Mouse (Mus musculus): Measurements from ENCODE around the gene Bcat1. TPM values are rescaled to one million over a fixed set of nuclear protein-coding genes. Genes with fewer than 3 reads are reported as not detected.
A peak's percentile ranks its signal among the peaks of the same experiment; 100 is the strongest.

Bcat1 gene
- total and polyA plus RNA-seq, 3 experiments: 0.37 to 1.0 (median 0.86) TPM

DNA sequence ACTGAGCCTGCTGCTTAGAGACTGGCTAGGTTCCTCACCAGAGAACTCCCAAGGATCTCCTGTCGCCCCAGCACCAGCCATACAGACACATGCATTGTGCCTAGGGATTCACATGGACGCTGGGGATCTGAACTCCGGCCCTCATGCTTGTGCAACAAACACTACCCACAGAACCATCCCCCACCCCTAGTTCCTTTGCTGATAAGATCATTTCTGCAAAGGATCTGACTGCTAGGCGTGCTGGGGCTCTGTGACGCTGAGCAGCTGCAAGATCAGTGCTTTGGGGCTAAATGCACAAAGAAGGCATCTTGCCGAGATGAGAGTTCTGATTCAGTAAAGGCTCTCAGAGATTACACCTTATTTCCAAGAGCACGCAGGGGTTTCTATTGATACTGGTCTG lies 88.8 kb downstream of the Bcat1 start:
- no peak overlapping the region for H3K4me3 ChIP-seq
- 65% methylated on average over 7 of the region's 7 CpGs for WGBS
- intact Hi-C loops (cut with DNase I): no loop called here
- no peak overlapping the region for H3K9ac ChIP-seq (ENCODE audit: low read depth, low read length)
- no peaks in the 10 kb centered on the region for H3K27me3 ChIP-seq (ENCODE audit: control insufficient read depth, insufficient read depth, low read length)
- H3K36me3 ChIP-seq (ENCODE audit: control insufficient read depth, insufficient read depth, low read length): no peaks in the 10 kb centered on the region
- H3K79me2 ChIP-seq (replicated peaks; ENCODE audit: control insufficient read depth, insufficient read depth, low read length): no peaks in the 10 kb centered on the region
- H3K27ac ChIP-seq: no peak overlapping the region
- TF ChIP-seq EP300 (IDR thresholded peaks at IDR 0.05; ENCODE audit: insufficient read depth, low read depth, low read length) (no peak), CTCF (IDR thresholded peaks at IDR 0.05) (no peak), POLR2A (IDR thresholded peaks at IDR 0.05; ENCODE audit: insufficient read depth, low read depth, low read length) (no peak)
- no peak for DNase-seq
- no peaks in the 10 kb centered on the region for H3K4me1 ChIP-seq (ENCODE audit: control insufficient read depth, insufficient read depth, low read length)

DNA sequence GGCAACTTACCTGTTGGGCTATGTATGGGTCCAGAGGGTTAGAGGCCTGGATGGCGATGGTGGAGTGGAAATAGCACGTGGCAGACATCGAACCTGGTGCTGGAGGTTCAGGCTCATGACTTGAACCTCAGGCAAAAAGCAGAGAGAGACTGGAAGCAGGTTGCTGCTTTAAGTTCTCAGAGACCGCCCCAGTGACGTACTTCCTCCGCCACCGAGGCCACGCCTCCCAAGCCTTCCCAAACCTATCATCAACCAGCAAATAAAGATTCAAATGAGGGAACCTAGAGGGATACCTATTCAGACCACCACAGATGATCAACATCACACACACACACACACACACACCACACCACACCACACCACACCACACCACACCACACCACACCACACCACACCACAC lies 91.8 kb downstream of the Bcat1 start:
- DNase-seq: no peak
- no peaks in the 10 kb centered on the region for H3K4me1 ChIP-seq (ENCODE audit: control insufficient read depth, insufficient read depth, low read length)
- intact Hi-C loops (cut with DNase I): no loop called here
- H3K9ac ChIP-seq (ENCODE audit: low read depth, low read length): no peak overlapping the region
- no peaks in the 10 kb centered on the region for H3K79me2 ChIP-seq (replicated peaks; ENCODE audit: control insufficient read depth, insufficient read depth, low read length)
- WGBS: 92% methylated on average over 8 of the region's 8 CpGs
- no peaks in the 10 kb centered on the region for H3K27me3 ChIP-seq (ENCODE audit: control insufficient read depth, insufficient read depth, low read length)
- no peak overlapping the region for H3K27ac ChIP-seq
- TF ChIP-seq CTCF (IDR thresholded peaks at IDR 0.05) (no peak), EP300 (IDR thresholded peaks at IDR 0.05; ENCODE audit: insufficient read depth, low read depth, low read length) (no peak), POLR2A (IDR thresholded peaks at IDR 0.05; ENCODE audit: insufficient read depth, low read depth, low read length) (no peak)
- no peak overlapping the region for H3K4me3 ChIP-seq
- H3K36me3 ChIP-seq (ENCODE audit: control insufficient read depth, insufficient read depth, low read length): no peaks in the 10 kb centered on the region

DNA sequence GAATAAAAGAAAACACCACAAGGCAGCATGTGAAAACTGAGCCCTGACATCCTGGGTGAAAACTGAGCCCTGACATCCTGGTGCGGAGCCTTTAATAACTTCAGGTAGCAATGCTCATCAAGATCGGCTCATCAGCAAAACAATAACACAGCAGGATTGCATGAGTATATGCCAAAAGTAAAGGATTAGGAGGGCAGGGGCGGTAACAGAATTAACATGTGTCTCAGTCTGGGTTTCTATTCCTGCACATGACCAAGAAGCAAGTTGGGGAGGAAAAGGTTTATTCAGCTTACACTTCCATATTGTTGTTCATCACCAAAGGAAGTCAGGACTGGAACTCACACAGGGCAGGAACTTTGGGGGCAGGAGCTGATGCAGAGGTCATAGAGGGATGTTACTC lies 93.9 kb downstream of the Bcat1 start:
- no peak overlapping the region for H3K27ac ChIP-seq
- no peak overlapping the region for H3K4me3 ChIP-seq
- H3K27me3 ChIP-seq (ENCODE audit: control insufficient read depth, insufficient read depth, low read length): no peaks in the 10 kb centered on the region
- WGBS: 92% methylated on average over 3 of the region's 3 CpGs
- no peaks in the 10 kb centered on the region for H3K4me1 ChIP-seq (ENCODE audit: control insufficient read depth, insufficient read depth, low read length)
- no peaks in the 10 kb centered on the region for H3K79me2 ChIP-seq (replicated peaks; ENCODE audit: control insufficient read depth, insufficient read depth, low read length)
- H3K36me3 ChIP-seq (ENCODE audit: control insufficient read depth, insufficient read depth, low read length): no peaks in the 10 kb centered on the region
- intact Hi-C loops (cut with DNase I): no loop called here
- DNase-seq: no peak
- no peak for TF ChIP-seq POLR2A (IDR thresholded peaks at IDR 0.05; ENCODE audit: insufficient read depth, low read depth, low read length)
- no peak for TF ChIP-seq CTCF (IDR thresholded peaks at IDR 0.05)
- TF ChIP-seq EP300 (IDR thresholded peaks at IDR 0.05; ENCODE audit: insufficient read depth, low read depth, low read length): no peak
- H3K9ac ChIP-seq (ENCODE audit: low read depth, low read length): no peak overlapping the region

- no peaks in the 10 kb centered on the region for H3K27me3 ChIP-seq (ENCODE audit: control insufficient read depth, insufficient read depth, low read length)
- no peak overlapping the region for H3K27ac ChIP-seq
- 72% methylated on average over 8 of the region's 8 CpGs for WGBS
- no peak for DNase-seq
- no peak overlapping the region for H3K9ac ChIP-seq (ENCODE audit: low read depth, low read length)
- intact Hi-C loops (cut with DNase I): no loop called here
- H3K4me1 ChIP-seq (ENCODE audit: control insufficient read depth, insufficient read depth, low read length): no peaks in the 10 kb centered on the region
- TF ChIP-seq EP300 (IDR thresholded peaks at IDR 0.05; ENCODE audit: insufficient read depth, low read depth, low read length) (no peak), CTCF (IDR thresholded peaks at IDR 0.05) (no peak), POLR2A (IDR thresholded peaks at IDR 0.05; ENCODE audit: insufficient read depth, low read depth, low read length) (no peak)
- H3K4me3 ChIP-seq: no peak overlapping the region
- H3K79me2 ChIP-seq (replicated peaks; ENCODE audit: control insufficient read depth, insufficient read depth, low read length): no peaks in the 10 kb centered on the region
- no peaks in the 10 kb centered on the region for H3K36me3 ChIP-seq (ENCODE audit: control insufficient read depth, insufficient read depth, low read length)
These were observed 103.6 kb downstream of the Bcat1 start for GRCm38 (mm10) chr6:144972351-144972750.

DNA sequence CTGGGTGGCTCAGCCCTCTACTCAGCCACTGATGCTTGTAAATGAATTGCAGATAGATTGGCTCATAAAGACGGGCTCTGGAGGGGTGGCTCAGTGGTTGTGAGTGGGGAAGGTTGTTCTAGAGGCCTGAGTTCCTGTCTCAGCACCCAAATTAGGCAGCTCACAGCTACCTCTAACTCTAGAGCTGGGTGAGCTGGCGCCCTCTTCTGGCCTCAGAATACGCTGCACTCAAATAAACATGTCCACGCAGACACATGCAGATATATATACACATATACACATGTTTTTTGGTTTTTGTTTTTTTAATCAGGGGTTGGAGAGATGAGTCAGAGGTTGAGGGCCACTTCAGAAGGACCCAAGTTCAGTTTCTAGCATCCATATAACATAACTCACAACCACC lies 105.1 kb downstream of the Bcat1 start:
- H3K4me3 ChIP-seq: no peak overlapping the region
- 85% methylated on average over 4 of the region's 4 CpGs for WGBS
- intact Hi-C loops (cut with DNase I): no loop called here

DNA sequence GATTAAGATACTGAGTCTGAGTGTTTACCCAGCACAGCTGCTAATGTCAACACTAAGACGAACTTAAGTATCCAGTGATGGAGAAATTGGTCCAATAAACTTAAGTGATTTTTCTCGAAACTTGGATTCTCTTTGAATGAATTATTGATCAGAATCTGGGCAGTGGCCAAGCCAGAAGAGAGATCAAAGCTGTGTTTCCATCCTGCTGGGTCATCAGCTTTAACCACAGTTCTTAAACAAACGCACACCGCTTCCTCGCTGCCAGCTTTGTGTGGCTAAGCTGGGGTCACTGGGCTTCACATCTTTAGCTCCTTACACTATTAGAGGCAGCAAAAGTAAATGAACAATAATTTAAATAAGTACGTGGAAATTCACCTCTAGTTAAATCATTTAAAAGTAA lies 108.4 kb downstream of the Bcat1 start:
- intact Hi-C loops (cut with DNase I): loop anchor here (10.0 kb wide), 1 partner anchor 1363 kb away; no protein-coding TSS in a partner anchor
- no peak overlapping the region for H3K27ac ChIP-seq
- 74% methylated on average over 6 of the region's 6 CpGs for WGBS
- H3K9ac ChIP-seq (ENCODE audit: low read depth, low read length): no peak overlapping the region
- H3K36me3 ChIP-seq (ENCODE audit: control insufficient read depth, insufficient read depth, low read length): no peaks in the 10 kb centered on the region
- no peak for DNase-seq
- no peak for TF ChIP-seq CTCF (IDR thresholded peaks at IDR 0.05)
- no peak for TF ChIP-seq EP300 (IDR thresholded peaks at IDR 0.05; ENCODE audit: insufficient read depth, low read depth, low read length)
- H3K27me3 ChIP-seq (ENCODE audit: control insufficient read depth, insufficient read depth, low read length): no peaks in the 10 kb centered on the region
- no peak overlapping the region for H3K4me3 ChIP-seq
- no peaks in the 10 kb centered on the region for H3K79me2 ChIP-seq (replicated peaks; ENCODE audit: control insufficient read depth, insufficient read depth, low read length)
- H3K4me1 ChIP-seq (ENCODE audit: control insufficient read depth, insufficient read depth, low read length): no peaks in the 10 kb centered on the region

More for the DNA sequence above, 105.1 kb downstream of the Bcat1 start:
- H3K79me2 ChIP-seq (replicated peaks; ENCODE audit: control insufficient read depth, insufficient read depth, low read length): no peaks in the 10 kb centered on the region
- H3K36me3 ChIP-seq (ENCODE audit: control insufficient read depth, insufficient read depth, low read length): no peaks in the 10 kb centered on the region
- DNase-seq: no peak
- H3K27ac ChIP-seq: no peak overlapping the region
- TF ChIP-seq CTCF (IDR thresholded peaks at IDR 0.05): peak; percentile 18; the same call in 1 of the 2 replicates
- TF ChIP-seq POLR2A (IDR thresholded peaks at IDR 0.05; ENCODE audit: insufficient read depth, low read depth, low read length): no peak
- H3K9ac ChIP-seq (ENCODE audit: low read depth, low read length): no peak overlapping the region
- no peaks in the 10 kb centered on the region for H3K27me3 ChIP-seq (ENCODE audit: control insufficient read depth, insufficient read depth, low read length)
- H3K4me1 ChIP-seq (ENCODE audit: control insufficient read depth, insufficient read depth, low read length): no peaks in the 10 kb centered on the region
